Mouse (Mus musculus) myocyte (in vitro differentiated cells): ENCODE results near the gene Lenep.

Experiments used
- CEBPB ChIP-seq: IDR thresholded peaks from 2 replicates; pipeline ENCODE4 v1.6.1; 2011; ENCODE audit warnings: mild to moderate bottlenecking, moderate library complexity; ENCODE audit not compliant: poor library complexity, insufficient read depth, severe bottlenecking
- E2F4 ChIP-seq: IDR thresholded peaks from one replicate; pipeline ENCODE4 v1.6.1; 2011; ENCODE audit warnings: mild to moderate bottlenecking, control low read depth, moderate library complexity; ENCODE audit not compliant: insufficient read depth
- MAX ChIP-seq: IDR thresholded peaks from one replicate; pipeline ENCODE4 v1.6.1; 2011; ENCODE audit warnings: low read depth, mild to moderate bottlenecking, control low read depth
- MYOD1 ChIP-seq, 3 experiments: IDR thresholded peaks; one replicate each; pipeline ENCODE4 v1.6.1; 2011; ENCODE audit warnings: control low read depth in 2 of 3, low read depth in 2 of 3, mild to moderate bottlenecking in 2 of 3, moderate library complexity in 1 of 3; ENCODE audit not compliant: insufficient read length in 2 of 3, control insufficient read depth in 1 of 3
- MYOG ChIP-seq, 3 experiments: IDR thresholded peaks; one replicate each; pipeline ENCODE4 v1.6.1; 2011; ENCODE audit warnings: control low read depth in 2 of 3, low read depth in 2 of 3, mild to moderate bottlenecking in 2 of 3; ENCODE audit not compliant: insufficient read length in 2 of 3, control insufficient read depth in 1 of 3, insufficient read depth in 1 of 3
- POLR2A ChIP-seq: IDR thresholded peaks from one replicate; pipeline ENCODE4 v1.6.1; 2011; ENCODE audit warnings: low read depth, mild to moderate bottlenecking, control low read depth, moderate library complexity; ENCODE audit not compliant: insufficient read length
- POLR2AphosphoS2 ChIP-seq: IDR thresholded peaks from one replicate; pipeline ENCODE4 v1.6.1; 2011; ENCODE audit warnings: low read depth, control low read depth; ENCODE audit not compliant: insufficient read length
- REST ChIP-seq: IDR thresholded peaks from one replicate; pipeline ENCODE4 v1.6.1; 2011; ENCODE audit warnings: mild to moderate bottlenecking, control low read depth, moderate library complexity; ENCODE audit not compliant: insufficient read depth, insufficient read length
- SRF ChIP-seq: IDR thresholded peaks from one replicate; pipeline ENCODE4 v1.6.1; 2011; ENCODE audit warnings: low read depth; ENCODE audit not compliant: control insufficient read depth, insufficient read length
- TCF12 ChIP-seq: IDR thresholded peaks from one replicate; pipeline ENCODE4 v1.6.1; 2011; ENCODE audit warnings: mild to moderate bottlenecking, control low read depth; ENCODE audit not compliant: poor library complexity, insufficient read depth, severe bottlenecking
- TCF3 ChIP-seq: IDR thresholded peaks from one replicate; pipeline ENCODE4 v1.6.1; 2011; ENCODE audit warnings: low read depth, control low read depth; ENCODE audit not compliant: insufficient read length
- USF1 ChIP-seq: IDR thresholded peaks from one replicate; pipeline ENCODE4 v1.6.1; 2011; ENCODE audit warnings: low read depth, mild to moderate bottlenecking, control low read depth, moderate library complexity

GRCm38 (mm10) chr3:89365153-89365485 is 37.5 kb downstream of the Lenep start, which contains the start of gene Dcst1:
- TF ChIP-seq TCF12 (no peak), POLR2A (no peak), E2F4 (no peak), MYOD1 (IDR thresholded peaks at IDR 0.05; ENCODE audit: control insufficient read depth in 1 of 3, insufficient read length in 2 of 3, low read depth in 2 of 3) (no peak), MAX (no peak), MYOG (IDR thresholded peaks at IDR 0.05; ENCODE audit: control insufficient read depth in 1 of 3, insufficient read depth in 1 of 3, insufficient read length in 2 of 3, low read depth in 2 of 3) (no peak), USF1 (no peak), SRF (no peak), POLR2AphosphoS2 (no peak), CEBPB (no peak), REST (no peak), TCF3 (no peak)
